Mouse (Mus musculus) testis, adult 2 months (tissue): ENCODE data around the gene Sbf1. TPM values are rescaled to one million over a fixed set of nuclear protein-coding genes. Genes with fewer than 3 reads are reported as not detected.

ENCODE experiments used
- H3K27ac ChIP-seq: fragments of 200-500 bp; 2 replicates; pipeline ENCODE4 v1.5.1; 2012; ENCODE audit warnings: low read depth, low read length; ENCODE audit not compliant: control insufficient read depth, insufficient read depth
- H3K27me3 ChIP-seq: fragments of 200-500 bp; 2 replicates; pipeline ENCODE4 v1.6.1; 2012; ENCODE audit warnings: mild to moderate bottlenecking, low read length, moderate library complexity; ENCODE audit not compliant: control insufficient read depth, insufficient read depth
- H3K36me3 ChIP-seq: fragments of 200-500 bp; 2 replicates; pipeline ENCODE4 v1.6.1; 2012; ENCODE audit warnings: mild to moderate bottlenecking, low read length; ENCODE audit not compliant: control insufficient read depth, insufficient read depth
- H3K4me1 ChIP-seq: fragments of 200-500 bp; 2 replicates; pipeline ENCODE4 v1.6.1; 2012; ENCODE audit warnings: low read length; ENCODE audit not compliant: control insufficient read depth, insufficient read depth
- H3K4me3 ChIP-seq: fragments of 200-500 bp; 2 replicates; pipeline ENCODE4 v1.5.1; 2012; ENCODE audit warnings: low read depth, mild to moderate bottlenecking, low read length, moderate library complexity, mixed read lengths; ENCODE audit not compliant: control insufficient read depth
- CTCF ChIP-seq: fragments of 200-500 bp; IDR thresholded peaks from 2 replicates; pipeline ENCODE4 v1.5.1; 2012; ENCODE audit warnings: low read depth, mild to moderate bottlenecking, inconsistent platforms, low read length, moderate library complexity; ENCODE audit not compliant: control insufficient read depth, insufficient read depth, insufficient replicate concordance
- POLR2A ChIP-seq: fragments of 200-500 bp; IDR thresholded peaks from 2 replicates; pipeline ENCODE4 v1.6.1; 2012; ENCODE audit warnings: low read depth, mild to moderate bottlenecking, inconsistent platforms, low read length, moderate library complexity; ENCODE audit not compliant: control insufficient read depth
- polyA plus RNA-seq: library from polyadenylated mRNA; depleted of rRNA; stranded (reverse); fragments of >200 nt; gene quantifications from 2 replicates; pipeline ENCODE4 v1.2.3, GENCODE M21; 2012

Sbf1 gene
- polyA plus RNA-seq, 1 experiment, result 170 TPM

DNA sequence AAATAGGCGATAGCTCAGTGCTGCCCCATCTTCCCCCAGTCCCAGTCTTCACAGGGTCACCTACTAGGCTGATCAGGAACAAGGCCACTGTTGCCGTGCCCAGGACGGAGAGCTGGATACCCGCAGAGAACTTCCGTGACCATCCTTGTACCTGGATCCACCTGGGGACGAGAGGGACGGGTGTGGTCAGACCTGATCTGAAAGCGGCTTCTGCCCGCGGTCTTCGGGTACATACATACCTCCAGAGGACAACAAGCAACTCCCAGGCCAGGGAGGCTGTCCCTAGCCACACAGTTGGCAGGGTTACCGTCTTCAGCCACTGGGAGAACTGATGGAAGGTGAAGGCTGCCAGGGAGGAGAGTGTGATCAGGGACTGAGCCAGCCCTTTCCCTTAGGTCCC lies 37.7 kb upstream of the Sbf1 start:
- H3K27ac ChIP-seq, result no peak overlapping the region
- H3K27me3 ChIP-seq, result no peaks in the 10 kb centered on the region
- no peak overlapping the region for H3K4me3 ChIP-seq
- H3K36me3 ChIP-seq, result peaks cover 2% of the 10 kb centered on the region
- no peak for TF ChIP-seq POLR2A
- no peak for TF ChIP-seq CTCF
- H3K4me1 ChIP-seq, result peaks cover 7% of the 10 kb centered on the region

- Histone ChIP-seq H3K4me3 (no peak overlapping the region), H3K27ac (no peak overlapping the region)
- no peak for TF ChIP-seq POLR2A
- no peak for TF ChIP-seq CTCF
Observed at GRCm38 (mm10) chr15:89352054-89352453, 36.9 kb upstream of the Sbf1 start.

DNA sequence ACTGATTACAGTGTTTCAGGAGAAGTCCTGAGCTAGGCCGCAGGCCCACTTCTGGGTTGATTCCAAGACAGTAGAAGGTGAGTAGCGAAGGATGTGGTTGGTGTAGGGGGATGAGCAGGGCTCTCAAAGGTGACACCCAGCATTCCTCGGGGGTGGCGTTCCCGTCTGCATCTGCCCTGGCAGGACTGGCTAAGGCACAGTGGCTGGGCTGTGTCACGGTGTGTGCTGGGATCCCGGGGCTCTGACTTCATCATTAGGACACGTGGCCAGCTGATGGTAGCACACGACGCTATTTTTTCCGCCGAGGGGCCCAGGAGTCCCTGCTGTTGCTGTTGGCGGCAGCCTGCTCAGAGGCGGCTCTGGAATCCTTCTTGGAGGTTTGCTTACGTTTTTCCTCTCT lies 36.2 kb upstream of the Sbf1 start:
- H3K27me3 ChIP-seq, result no peaks in the 10 kb centered on the region
- TF ChIP-seq CTCF (no peak), POLR2A (no peak)
- peaks cover 7% of the 10 kb centered on the region for H3K4me1 ChIP-seq
- no peak overlapping the region for H3K27ac ChIP-seq
- H3K4me3 ChIP-seq, result no peak overlapping the region
- peaks cover 2% of the 10 kb centered on the region for H3K36me3 ChIP-seq

More at GRCm38 (mm10) chr15:89352054-89352453, 36.9 kb upstream of the Sbf1 start:
- Histone ChIP-seq H3K36me3 (peaks cover 2% of the 10 kb centered on the region), H3K27me3 (no peaks in the 10 kb centered on the region), H3K4me1 (peaks cover 7% of the 10 kb centered on the region)

DNA sequence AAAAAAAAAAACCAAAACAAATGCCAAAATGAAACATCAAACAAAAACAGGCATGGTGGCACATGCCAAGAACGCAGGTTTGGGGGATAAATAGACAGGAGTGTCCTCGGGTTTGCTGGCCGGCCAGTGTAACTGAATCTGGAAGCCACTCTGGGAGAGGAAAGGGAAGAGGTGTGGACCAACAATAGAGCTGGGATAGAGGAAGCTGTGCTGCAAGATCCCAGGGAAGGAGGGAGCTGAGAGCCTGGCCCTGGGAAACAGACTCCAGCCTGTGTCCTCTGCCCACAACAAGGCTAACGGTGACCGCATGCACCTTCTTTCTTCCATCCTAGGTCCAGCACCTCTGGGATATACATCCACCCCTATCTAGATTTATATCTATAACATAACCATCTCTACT lies 35.3 kb upstream of the Sbf1 start:
- Histone ChIP-seq H3K36me3 (peaks cover 2% of the 10 kb centered on the region), H3K27me3 (no peaks in the 10 kb centered on the region), H3K27ac (no peak overlapping the region), H3K4me1 (peaks cover 7% of the 10 kb centered on the region), H3K4me3 (no peak overlapping the region)
- no peak for TF ChIP-seq CTCF

DNA sequence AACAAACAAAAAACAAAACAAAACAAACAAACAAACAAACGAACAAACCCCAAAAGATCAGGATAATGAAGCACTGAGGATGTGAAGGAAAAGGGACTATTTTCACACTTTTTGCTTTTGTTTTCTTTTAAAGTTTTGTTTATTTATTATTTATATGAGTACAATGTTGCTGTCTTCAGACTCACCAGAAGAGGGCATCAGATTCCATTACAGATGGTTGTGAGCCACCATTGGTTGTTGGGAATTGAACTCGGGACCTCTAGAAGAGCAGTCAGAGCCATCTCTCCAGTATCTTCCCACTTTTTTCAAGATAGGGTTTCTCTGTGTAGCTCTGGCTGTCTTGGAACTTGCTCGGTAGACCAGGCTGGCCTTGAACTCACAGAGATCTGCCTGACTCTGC lies 28.2 kb upstream of the Sbf1 start:
- H3K4me1 ChIP-seq, result no peaks in the 10 kb centered on the region
- H3K4me3 ChIP-seq, result no peak overlapping the region
- no peaks in the 10 kb centered on the region for H3K27me3 ChIP-seq
- no peak for TF ChIP-seq POLR2A
- TF ChIP-seq CTCF, result no peak
- no peaks in the 10 kb centered on the region for H3K36me3 ChIP-seq
- no peak overlapping the region for H3K27ac ChIP-seq

- H3K36me3 ChIP-seq, result no peaks in the 10 kb centered on the region
- TF ChIP-seq CTCF, result no peak
- TF ChIP-seq POLR2A, result no peak
- H3K27me3 ChIP-seq, result no peaks in the 10 kb centered on the region
- H3K4me3 ChIP-seq, result no peak overlapping the region
- no peak overlapping the region for H3K27ac ChIP-seq
- no peaks in the 10 kb centered on the region; the same call in 1 of the 2 replicates for H3K4me1 ChIP-seq
Observed at GRCm38 (mm10) chr15:89341678-89342077, 26.6 kb upstream of the Sbf1 start.

DNA sequence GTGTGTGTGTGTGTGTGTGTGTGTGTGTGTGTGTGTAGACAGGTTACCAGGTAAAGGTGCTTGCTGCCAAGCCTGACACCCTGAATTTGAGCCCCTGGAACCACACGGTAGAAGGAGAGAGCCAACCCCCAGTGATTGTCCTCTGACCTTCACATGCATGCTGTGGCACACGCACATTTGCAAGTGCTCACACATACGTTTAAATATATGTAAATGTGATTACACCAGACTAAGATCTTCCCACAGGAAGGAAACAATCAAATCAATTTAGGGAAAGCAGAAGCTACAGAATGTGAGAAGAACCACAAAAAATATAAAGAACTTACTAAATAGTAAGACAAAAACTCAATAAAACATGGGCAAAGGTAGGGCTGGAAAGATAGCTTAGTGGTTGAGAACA lies 25.0 kb upstream of the Sbf1 start:
- TF ChIP-seq POLR2A (no peak), CTCF (no peak)
- Histone ChIP-seq H3K27me3 (no peaks in the 10 kb centered on the region), H3K36me3 (no peaks in the 10 kb centered on the region), H3K4me1 (peaks cover 5% of the 10 kb centered on the region), H3K27ac (no peak overlapping the region), H3K4me3 (no peak overlapping the region)

DNA sequence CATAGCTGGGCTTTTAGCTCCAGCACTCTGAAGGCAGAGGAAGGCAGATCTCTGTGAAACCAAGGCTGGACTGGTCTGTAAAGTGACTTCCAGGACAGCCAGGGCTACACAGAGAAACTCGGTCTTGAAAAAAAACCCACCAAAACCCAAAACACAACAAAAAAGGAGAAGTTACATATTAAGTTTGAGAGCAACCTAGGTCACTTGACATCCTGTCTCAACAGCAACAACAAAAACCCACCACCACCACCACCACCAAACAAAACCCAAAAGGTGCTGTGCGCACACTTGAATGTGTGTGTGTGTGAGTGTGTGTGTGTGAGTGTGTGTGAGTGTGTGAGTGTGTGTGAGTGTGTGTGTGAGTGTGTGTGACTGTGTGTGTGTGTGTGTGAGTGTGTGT lies 24.6 kb upstream of the Sbf1 start:
- Histone ChIP-seq H3K27me3 (no peaks in the 10 kb centered on the region), H3K4me1 (peaks cover 8% of the 10 kb centered on the region), H3K4me3 (no peak overlapping the region), H3K27ac (no peak overlapping the region), H3K36me3 (no peaks in the 10 kb centered on the region)
- no peak for TF ChIP-seq CTCF
- no peak for TF ChIP-seq POLR2A
